Mouse (Mus musculus) myocyte (in vitro differentiated cells): ENCODE results near the gene Ap1m1.

Experiments
- E2F4 ChIP-seq: IDR thresholded peaks from one replicate; pipeline ENCODE4 v1.6.1; 2011; ENCODE audit warnings: mild to moderate bottlenecking, control low read depth, moderate library complexity; ENCODE audit not compliant: insufficient read depth
- TCF12 ChIP-seq: IDR thresholded peaks from one replicate; pipeline ENCODE4 v1.6.1; 2011; ENCODE audit warnings: mild to moderate bottlenecking, control low read depth; ENCODE audit not compliant: poor library complexity, insufficient read depth, severe bottlenecking

- TF ChIP-seq E2F4 (no peak), TCF12 (no peak)
Observed at GRCm38 (mm10) chr8:72303633-72304032, 63.8 kb downstream of the Ap1m1 start.
